Mouse (Mus musculus) midbrain, postnatal 0 days (tissue): Measurements from ENCODE around the gene Sorbs1. TPM values are rescaled to one million over a fixed set of nuclear protein-coding genes. Genes with fewer than 3 reads are reported as not detected.

Experiments
- ATAC-seq: fragments of 200-750 bp; cut with Nextera tagmentation; 2 replicates; pipeline ENCODE4 v1.8.0; 2017; ENCODE audit warnings: moderate number of reproducible peaks, mild to moderate bottlenecking, moderate TSS enrichment, moderate library complexity; ENCODE audit not compliant: low FRiP score
- DNase-seq: peaks from one replicate; pipeline ENCODE4 v3.0.0-alpha.2; 2015; ENCODE audit warnings: low spot score
- H3K27ac ChIP-seq: fragments of 300-500 bp; sonication (generic); 2 replicates; pipeline ENCODE4 v1.5.1; 2014; ENCODE audit warnings: low read depth, mild to moderate bottlenecking, low read length, mixed read lengths
- H3K27me3 ChIP-seq: fragments of 300-500 bp; sonication (generic); 2 replicates; pipeline ENCODE4 v1.6.1; 2014; ENCODE audit warnings: low read length, control low read depth, mixed read lengths; ENCODE audit not compliant: insufficient read depth
- H3K36me3 ChIP-seq: fragments of 300-500 bp; sonication (generic); 2 replicates; pipeline ENCODE4 v1.6.1; 2014; ENCODE audit warnings: low read length, control low read depth, mixed read lengths; ENCODE audit not compliant: insufficient read depth
- H3K4me1 ChIP-seq: fragments of 300-500 bp; sonication (generic); 2 replicates; pipeline ENCODE4 v1.6.1; 2014; ENCODE audit warnings: mild to moderate bottlenecking, control low read depth, antibody characterized with exemption, low read length, mixed read lengths; ENCODE audit not compliant: insufficient read depth
- H3K4me2 ChIP-seq: fragments of 300-500 bp; sonication (generic); 2 replicates; pipeline ENCODE4 v1.6.1; 2014; ENCODE audit warnings: low read depth, mild to moderate bottlenecking, low read length, mixed read lengths; ENCODE audit not compliant: poor library complexity, severe bottlenecking
- H3K4me3 ChIP-seq: fragments of 300-500 bp; sonication (generic); 2 replicates; pipeline ENCODE4 v1.5.1; 2014; ENCODE audit warnings: low read depth, mild to moderate bottlenecking, low read length, moderate library complexity
- H3K9ac ChIP-seq: fragments of 300-500 bp; sonication (generic); replicated peaks from 2 replicates; pipeline ENCODE4 v1.6.1; 2014; ENCODE audit warnings: mild to moderate bottlenecking, low read length, moderate library complexity, mixed read lengths; ENCODE audit not compliant: poor library complexity, severe bottlenecking
- H3K9me3 ChIP-seq: fragments of 300-500 bp; sonication (generic); 2 replicates; pipeline ENCODE4 v1.6.1; 2016; ENCODE audit warnings: low read length, control low read depth
- CTCF ChIP-seq: IDR thresholded peaks from 2 replicates; pipeline ENCODE4 v1.5.1; 2016; ENCODE audit warnings: antibody characterized with exemption, mild to moderate bottlenecking
- WGBS: fragments of 180-500 bp; shearing (Covaris S2); extraction: QIAGEN DNeasy Blood & Tissue Kit; methylation state at CpG from one replicate; pipeline ENCODE4 v1.1.7; 2014; 5-methylcytosine and 5-hydroxymethylcytosine counted together
- polyA plus RNA-seq: library from polyadenylated mRNA; unstranded; fragments of >200 nt; fragmentation: Nextera tagmentation; extraction: Ambion mirVana; gene quantifications from 2 replicates; pipeline ENCODE4 v1.2.1, GENCODE M21; 2015
- total RNA-seq: library from RNA; depleted of rRNA; stranded (reverse); fragments of >200 nt; gene quantifications from 2 replicates; pipeline ENCODE4 v1.2.3, GENCODE M21; 2014

The Sorbs1 gene
- total and polyA plus RNA-seq, 2 experiments from 2014 or later = 53.1 to 60.4 TPM

- Histone ChIP-seq H3K27ac (0 out of 2 replicates have a peak overlapping the region, but pooled peaks have one; percentile 26), H3K9me3 (no peaks in the 10 kb centered on the region), H3K9ac (no peak overlapping the region), H3K4me3 (no peak overlapping the region), H3K4me2 (no peak overlapping the region), H3K27me3 (no peaks in the 10 kb centered on the region), H3K4me1 (no peaks in the 10 kb centered on the region), H3K36me3 (no peaks in the 10 kb centered on the region)
- no peak for ATAC-seq
- no peak for DNase-seq
- 96% methylated on average over 3 of the region's 3 CpGs for WGBS
- no peak for TF ChIP-seq CTCF
Observed at GRCm38 (mm10) chr19:40468308-40468707, 45.3 kb downstream of the Sorbs1 start.

- DNase-seq (no peak), ATAC-seq (no peak)
- Histone ChIP-seq H3K9me3 (no peaks in the 10 kb centered on the region), H3K9ac (no peak overlapping the region), H3K27me3 (no peaks in the 10 kb centered on the region), H3K4me3 (no peak overlapping the region), H3K27ac (0 out of 2 replicates have a peak overlapping the region, but pooled peaks have one; percentile 26), H3K4me2 (no peak overlapping the region), H3K4me1 (no peaks in the 10 kb centered on the region), H3K36me3 (no peaks in the 10 kb centered on the region)
- no peak for TF ChIP-seq CTCF
- WGBS = 83% methylated on average over 9 of the region's 9 CpGs
Observed at GRCm38 (mm10) chr19:40467810-40468209, 45.8 kb downstream of the Sorbs1 start.

- Histone ChIP-seq H3K9me3 (no peaks in the 10 kb centered on the region), H3K36me3 (no peaks in the 10 kb centered on the region), H3K4me2 (no peak overlapping the region), H3K9ac (no peak overlapping the region), H3K4me3 (no peak overlapping the region), H3K27ac (no peak overlapping the region), H3K4me1 (0 out of 2 replicates have a peak, but pooled peaks cover 4% of the 10 kb centered on the region), H3K27me3 (no peaks in the 10 kb centered on the region)
- 23% methylated on average over 3 of the region's 3 CpGs for WGBS
- ATAC-seq (no peak), DNase-seq (no peak)
- TF ChIP-seq CTCF = no peak
Observed at GRCm38 (mm10) chr19:40465339-40465738, 48.2 kb downstream of the Sorbs1 start.

- Histone ChIP-seq H3K4me3 (no peak overlapping the region), H3K36me3 (no peaks in the 10 kb centered on the region), H3K27me3 (no peaks in the 10 kb centered on the region), H3K9ac (no peak overlapping the region), H3K9me3 (no peaks in the 10 kb centered on the region), H3K4me1 (0 out of 2 replicates have a peak, but pooled peaks cover 4% of the 10 kb centered on the region), H3K4me2 (no peak overlapping the region), H3K27ac (no peak overlapping the region)
- WGBS = 90% methylated on average over 9 of the region's 9 CpGs
- no peak for TF ChIP-seq CTCF
- ATAC-seq = no peak
- DNase-seq = no peak
Observed at GRCm38 (mm10) chr19:40464408-40464807, 49.2 kb downstream of the Sorbs1 start.

- H3K27ac ChIP-seq = no peak overlapping the region
- DNase-seq = no peak
Observed at GRCm38 (mm10) chr19:40462892-40463291, 50.7 kb downstream of the Sorbs1 start.

GRCm38 (mm10) chr19:40462481-40462880, 51.1 kb downstream of the Sorbs1 start:
- DNase-seq (no peak), ATAC-seq (no peak)
- Histone ChIP-seq H3K9me3 (no peaks in the 10 kb centered on the region), H3K4me2 (no peak overlapping the region), H3K27me3 (no peaks in the 10 kb centered on the region), H3K4me1 (0 out of 2 replicates have a peak, but pooled peaks cover 4% of the 10 kb centered on the region), H3K36me3 (no peaks in the 10 kb centered on the region), H3K4me3 (no peak overlapping the region), H3K9ac (no peak overlapping the region), H3K27ac (no peak overlapping the region)
- TF ChIP-seq CTCF = no peak
- WGBS = 71% methylated on average over 2 of the region's 2 CpGs

More at GRCm38 (mm10) chr19:40462892-40463291, 50.7 kb downstream of the Sorbs1 start:
- no peak for TF ChIP-seq CTCF
- H3K27me3 ChIP-seq = no peaks in the 10 kb centered on the region
- H3K4me1 ChIP-seq = 0 out of 2 replicates have a peak, but pooled peaks cover 4% of the 10 kb centered on the region
- no peak overlapping the region for H3K4me2 ChIP-seq
- H3K36me3 ChIP-seq = no peaks in the 10 kb centered on the region
- WGBS = 80% methylated on average over 6 of the region's 6 CpGs
- no peak overlapping the region for H3K4me3 ChIP-seq
- H3K9me3 ChIP-seq = no peaks in the 10 kb centered on the region
- no peak overlapping the region for H3K9ac ChIP-seq
- ATAC-seq = no peak
